9 mouse cellular contexts compared by ENCODE assay signal in the genomic region with DNA sequence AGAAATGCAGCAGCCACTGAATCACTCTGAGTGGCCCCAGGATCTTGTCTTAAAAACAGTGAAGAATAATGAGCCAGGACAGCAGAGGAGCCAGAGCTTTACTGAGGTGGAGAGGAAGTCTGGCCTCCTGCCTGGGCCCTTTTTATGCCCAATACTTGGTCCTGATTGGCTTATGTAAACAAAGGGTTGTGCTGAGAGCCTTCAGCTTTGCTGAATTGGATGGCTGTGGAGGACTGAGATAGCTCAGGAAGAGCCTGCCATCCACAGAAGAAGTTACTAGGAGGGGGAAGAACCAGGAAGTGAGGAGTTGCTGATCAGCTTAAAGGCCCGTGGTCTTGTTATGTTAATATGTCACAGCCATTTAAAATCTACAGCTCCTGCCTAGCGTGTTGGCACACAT. TPM values are rescaled to one million over a fixed set of nuclear protein-coding genes. Genes with fewer than 3 reads are reported as not detected.
DNase-seq lines count a peak whose midpoint lies in the region; ATAC-seq and TF ChIP-seq lines count a peak whose summit lies in the region.
"Had no signal": no experiment of that assay in that cellular context is flagged by ENCODE, and none has a peak within 500 bp of the region (broad histone marks: within the 10 kb centered on the region; RNA-seq: fewer than 3 reads in every experiment).

No protein-coding gene starts in this region.

- no peak overlapping the region for H3K4me2 ChIP-seq in limb, embryonic 14.5 days (replicated peaks; ENCODE audit: low read depth, low read length, severe bottlenecking)

- H3K27ac ChIP-seq in ES-Bruce4 (ENCODE audit: insufficient read depth, low read length): peak overlapping the region; percentile 66
- H3K27ac ChIP-seq in heart, adult 2 months: peak overlapping the region; percentile 75
- peak overlapping the region; percentile 58; the same call in 1 of the 2 replicates for H3K27ac ChIP-seq in limb, embryonic 14.5 days (replicated peaks; ENCODE audit: low read depth, low read length)

- intact Hi-C loops in heart, adult 2 months (cut with DNase I): loop anchor here (5.0 kb wide), 1 partner anchor 44 kb away; the partner anchor contains the start of gene R3hdm2

- WGBS in heart, adult 2 months: 22% methylated on average over 2 of the region's 2 CpGs
- 37% methylated on average over 2 of the region's 2 CpGs for WGBS in limb, embryonic 14.5 days

- peaks cover 6% of the 10 kb centered on the region for H3K4me1 ChIP-seq in ES-Bruce4 (ENCODE audit: control insufficient read depth, insufficient read depth, low read length)
- peaks cover 20% of the 10 kb centered on the region for H3K4me1 ChIP-seq in heart, adult 2 months (ENCODE audit: control insufficient read depth, insufficient read depth, low read length)
- H3K4me1 ChIP-seq in limb, embryonic 14.5 days (ENCODE audit: control insufficient read depth, insufficient read depth, low read length): peaks cover 8% of the 10 kb centered on the region

- no peak overlapping the region for H3K4me3 ChIP-seq in ES-Bruce4 (ENCODE audit: low read depth, low read length)
- no peak overlapping the region for H3K4me3 ChIP-seq in heart, adult 2 months
- no peak overlapping the region for H3K4me3 ChIP-seq in limb, embryonic 14.5 days (replicated peaks; ENCODE audit: low read length)

- no peak for ATAC-seq in limb, embryonic 14.5 days (ENCODE audit: low FRiP score, low read depth)
- no peak for ATAC-seq in inflammation-experienced regulatory T-cells, adult 6 months

- no peak for TF ChIP-seq POLR2A in ES-Bruce4 (IDR thresholded peaks at IDR 0.05; ENCODE audit: insufficient read depth, low read length)
- no peak for TF ChIP-seq POLR2A in heart, adult 2 months (IDR thresholded peaks at IDR 0.05; ENCODE audit: insufficient read depth, low read depth, low read length)
- TF ChIP-seq POLR2A in limb, embryonic 14.5 days (IDR thresholded peaks at IDR 0.05; ENCODE audit: borderline replicate concordance, extremely low read depth, insufficient read depth, insufficient read length): no peak

- H3K36me3 ChIP-seq in ES-Bruce4 (ENCODE audit: control insufficient read depth, insufficient read depth, low read length, poor library complexity, severe bottlenecking): no peaks in the 10 kb centered on the region
- peaks cover 18% of the 10 kb centered on the region for H3K36me3 ChIP-seq in heart, adult 2 months (ENCODE audit: control insufficient read depth, insufficient read depth, low read length)
- peaks cover 3% of the 10 kb centered on the region; the same call in 1 of the 2 replicates for H3K36me3 ChIP-seq in limb, embryonic 14.5 days (ENCODE audit: control insufficient read depth, insufficient read depth, low read length)

- TF ChIP-seq CTCF in ES-Bruce4 (IDR thresholded peaks at IDR 0.05; ENCODE audit: low read depth, low read length): no peak
- no peak for TF ChIP-seq CTCF in heart, adult 2 months (IDR thresholded peaks at IDR 0.05)

- H3K79me2 ChIP-seq in heart, adult 2 months (replicated peaks; ENCODE audit: control insufficient read depth, insufficient read depth, low read length): 0 out of 2 replicates have a peak, but pooled peaks cover 1% of the 10 kb centered on the region

- TF ChIP-seq EP300 in ES-Bruce4 (IDR thresholded peaks at IDR 0.05; ENCODE audit: insufficient read depth, low read depth, low read length): no peak
- no peak for TF ChIP-seq EP300 in heart, adult 2 months (IDR thresholded peaks at IDR 0.05; ENCODE audit: insufficient read depth, low read depth, low read length)

- no peak overlapping the region for H3K9ac ChIP-seq in ES-Bruce4 (ENCODE audit: low read depth, poor library complexity, severe bottlenecking)
- H3K9ac ChIP-seq in heart, adult 2 months (ENCODE audit: low read depth, low read length): 0 out of 2 replicates have a peak overlapping the region, but pooled peaks have one; percentile 4
- no peak overlapping the region for H3K9ac ChIP-seq in limb, embryonic 14.5 days (ENCODE audit: low read depth, low read length, severe bottlenecking)

- H3K27me3 ChIP-seq in ES-Bruce4 (ENCODE audit: control insufficient read depth, insufficient read depth, low read length, poor library complexity, severe bottlenecking): no peaks in the 10 kb centered on the region
- no peaks in the 10 kb centered on the region for H3K27me3 ChIP-seq in heart, adult 2 months (ENCODE audit: control insufficient read depth, insufficient read depth, low read length)
- H3K27me3 ChIP-seq in limb, embryonic 14.5 days (ENCODE audit: control insufficient read depth, insufficient read depth, low read length): no peaks in the 10 kb centered on the region

- DNase-seq in cerebellum, postnatal 36 days: peak; percentile 26
- no peak for DNase-seq in cerebellum, adult 9-10 months
- DNase-seq in heart, adult 2 months: peak; percentile 28 to 47
- DNase-seq in limb, embryonic 14.5 days (ENCODE audit: low spot score): no peak
- no peak for DNase-seq in frontal cortex, postnatal 14 days (ENCODE audit: low spot score in 2 of 2)
- no peak for DNase-seq in adrenal gland, adult 18-20 months (ENCODE audit: low spot score in 2 of 2)

- no peaks in the 10 kb centered on the region for H3K9me3 ChIP-seq in ES-Bruce4 (replicated peaks; ENCODE audit: control insufficient read depth, insufficient read depth, low read length, poor library complexity, severe bottlenecking)
- H3K9me3 ChIP-seq in limb, embryonic 14.5 days (ENCODE audit: control insufficient read depth, low read length): no peaks in the 10 kb centered on the region

RNA-seq across cellular contexts. Expression of gene R3hdm2, which starts 46.5 kb away (rescaled TPM):
- polyA plus RNA-seq in ES-Bruce4 (2011; ENCODE audit: insufficient read depth, insufficient read length, low read depth, missing spikeins): 107 and 122 TPM in 2 replicates
- total RNA-seq in heart, adult 2 months (2021): 100 to 1,000 TPM; 151 to 171 TPM
- 120 and 154 TPM in 2 replicates for polyA plus RNA-seq in heart, adult 2 months (2012; rRNA removed)
- 58.0 and 85.5 TPM in 2 replicates for polyA plus RNA-seq in limb, embryonic 14.5 days (2012; rRNA removed)
- polyA plus RNA-seq in limb, embryonic 14.5 days (2014; fragmentation: Nextera tagmentation; extraction: Ambion mirVana): 38.3 and 39.5 TPM in 2 replicates
- 10 to 100 TPM; 11.8 to 17.6 (median 12.0) TPM for polyA plus RNA-seq in inflammation-experienced regulatory T-cells, adult 6 months (2017; shearing (Covaris generic))
- total RNA-seq in adrenal gland, adult 18-20 months (2021): 100 to 1,000 TPM; 104 to 117 TPM

RNA-seq across cellular contexts. Expression of gene Inhbc, which starts 56.4 kb away (rescaled TPM):
- not detected in 2 replicates for polyA plus RNA-seq in ES-Bruce4 (2011; ENCODE audit: insufficient read depth, insufficient read length, low read depth, missing spikeins)
- not detected for total RNA-seq in heart, adult 2 months (2021)
- polyA plus RNA-seq in heart, adult 2 months (2012; rRNA removed): 0.18 TPM in 1 of 2 replicates, not detected in the other
- not detected in 2 replicates for polyA plus RNA-seq in limb, embryonic 14.5 days (2012; rRNA removed)
- polyA plus RNA-seq in limb, embryonic 14.5 days (2014; fragmentation: Nextera tagmentation; extraction: Ambion mirVana): not detected in 2 replicates
- not detected for polyA plus RNA-seq in inflammation-experienced regulatory T-cells, adult 6 months (2017; shearing (Covaris generic))
- total RNA-seq in adrenal gland, adult 18-20 months (2021): not detected
- polyA plus RNA-seq: spleen, adult 2 months had no signal

Comparison
In these comparisons a context has a peak if more than half of its experiments do, and no peak if none do; other contexts are left out.
1. DNase-seq: peak in cerebellum, postnatal 36 days (2 of 2) and heart, adult 2 months (2 of 2); none in cerebellum, adult 9-10 months (single experiment), limb, embryonic 14.5 days (single experiment), frontal cortex, postnatal 14 days (0 of 2) and adrenal gland, adult 18-20 months (0 of 2).
2. Peak in every context shown above with its lines, with median percentiles within 50 percentile points of each other: H3K27ac ChIP-seq.